Mouse (Mus musculus) hindbrain, embryonic 12.5 days (tissue): ENCODE measurements at regions not wholly inside any gene's neighbourhood (a gene's known extent, or its start where the extent isn't known, plus 50 kb on each side); places are given as distances from the start of the nearest gene placed in this dataset.
"Not testable (repeated sequence)": the region's sequence is repeated elsewhere in the genome, so short reads cannot be mapped to it uniquely, and the experiment has no call there.

Experiments
- ATAC-seq: fragments of 200-750 bp; cut with Nextera tagmentation; 2 replicates; pipeline ENCODE4 v1.8.0; 2017; ENCODE audit warnings: moderate TSS enrichment; ENCODE audit not compliant: low FRiP score
- H3K27ac ChIP-seq: fragments of 300-500 bp; sonication (generic); 2 replicates; pipeline ENCODE4 v1.5.1; 2016; ENCODE audit warnings: mild to moderate bottlenecking
- H3K27me3 ChIP-seq: fragments of 300-500 bp; sonication (generic); 2 replicates; pipeline ENCODE4 v1.6.1; 2016; ENCODE audit warnings: mild to moderate bottlenecking
- H3K36me3 ChIP-seq: fragments of 300-500 bp; sonication (generic); 2 replicates; pipeline ENCODE4 v1.6.1; 2016; ENCODE audit warnings: mild to moderate bottlenecking
- H3K4me1 ChIP-seq: fragments of 300-500 bp; sonication (generic); 2 replicates; pipeline ENCODE4 v1.6.1; 2016
- H3K4me2 ChIP-seq: fragments of 300-500 bp; sonication (generic); replicated peaks from 2 replicates; pipeline ENCODE4 v1.6.1; 2016; ENCODE audit warnings: mild to moderate bottlenecking
- H3K4me3 ChIP-seq: fragments of 300-500 bp; sonication (generic); 2 replicates; pipeline ENCODE4 v1.5.1; 2016; ENCODE audit warnings: mild to moderate bottlenecking
- H3K9ac ChIP-seq: fragments of 300-500 bp; sonication (generic); 2 replicates; pipeline ENCODE4 v1.6.1; 2016; ENCODE audit warnings: mild to moderate bottlenecking, moderate library complexity
- H3K9me3 ChIP-seq: fragments of 300-500 bp; sonication (generic); replicated peaks from 2 replicates; pipeline ENCODE4 v1.6.1; 2016; ENCODE audit warnings: mild to moderate bottlenecking
- WGBS: fragments of 180-500 bp; shearing (Covaris S2); methylation state at CpG from one replicate; pipeline ENCODE4 v1.1.7; 2016; 5-methylcytosine and 5-hydroxymethylcytosine counted together

DNA sequence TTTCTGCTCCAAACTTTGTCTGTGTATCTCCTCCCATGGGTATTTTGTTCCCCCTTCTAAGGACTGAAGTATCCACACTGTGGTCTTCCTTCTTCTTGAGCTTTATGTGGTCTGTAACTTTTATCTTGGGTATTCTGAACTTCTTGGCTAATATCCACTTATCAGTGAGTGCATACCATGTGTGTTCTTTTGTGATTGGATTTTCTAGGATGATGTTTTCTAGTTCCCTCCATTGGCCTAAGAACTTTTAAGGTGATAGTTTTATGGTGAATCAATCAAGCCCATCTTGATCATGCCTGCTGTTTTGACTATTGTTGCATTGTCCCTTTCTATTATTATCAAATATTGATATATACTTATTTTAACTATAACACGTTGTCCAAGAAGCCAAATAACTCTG is 779.4 kb upstream of the Tpm3-rs7 start:
- 77% methylated on average over 1 of the region's 1 CpGs for WGBS
- not testable (repeated sequence) for H3K4me2 ChIP-seq, ATAC-seq

DNA sequence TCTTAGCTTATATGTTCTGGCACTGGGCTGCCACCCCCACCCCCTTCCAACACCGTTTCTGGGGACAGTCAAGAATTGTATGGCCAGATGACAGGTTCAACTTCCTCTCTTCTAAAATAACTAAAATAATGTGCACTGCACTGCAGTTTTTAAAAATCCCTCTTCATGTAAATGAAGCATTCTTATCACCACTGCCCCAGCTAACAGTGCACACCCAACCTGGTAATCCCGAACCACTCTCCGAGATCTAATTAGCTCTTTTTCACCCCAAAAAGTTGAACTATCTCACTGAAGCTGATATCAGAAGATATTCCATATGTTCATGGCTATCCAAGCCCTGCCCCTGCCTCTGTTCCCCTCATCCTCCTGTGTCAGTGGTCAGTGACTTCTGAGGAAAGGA is 778.5 kb upstream of the Tpm3-rs7 start:
- H3K4me2 ChIP-seq: no peak overlapping the region
- ATAC-seq: no peak
- no peaks in the 10 kb centered on the region for H3K36me3 ChIP-seq
- no peak overlapping the region for H3K9ac ChIP-seq
- no peak overlapping the region for H3K4me3 ChIP-seq
- WGBS: 80% methylated on average over 3 of the region's 3 CpGs
- H3K4me1 ChIP-seq: no peaks in the 10 kb centered on the region
- H3K9me3 ChIP-seq: no peaks in the 10 kb centered on the region
- H3K27me3 ChIP-seq: no peaks in the 10 kb centered on the region
- H3K27ac ChIP-seq: no peak overlapping the region

More for the DNA sequence above, 779.4 kb upstream of the Tpm3-rs7 start:
- H3K9me3 ChIP-seq, H3K27me3 ChIP-seq, H3K4me1 ChIP-seq, H3K4me3 ChIP-seq, H3K36me3 ChIP-seq, H3K27ac ChIP-seq, H3K9ac ChIP-seq: not testable (repeated sequence)

DNA sequence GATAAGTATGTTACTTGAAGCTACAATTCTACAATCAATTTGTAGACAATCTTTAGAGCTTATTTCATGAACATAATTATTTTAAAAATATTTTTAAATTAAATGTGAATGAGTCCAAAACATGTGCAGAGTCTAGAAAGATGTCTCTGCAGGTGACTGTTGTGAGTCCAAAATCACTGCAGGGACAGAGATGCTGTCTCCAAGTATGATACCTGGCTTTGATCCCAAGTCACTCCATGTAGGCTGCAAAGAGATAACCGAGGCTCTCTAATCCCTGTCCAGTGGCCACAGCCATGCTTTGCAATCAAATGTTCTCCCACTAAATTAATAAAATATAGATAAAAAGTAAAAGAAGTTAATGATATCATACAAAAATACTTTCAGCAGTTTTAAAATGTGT is 772.1 kb upstream of the Tpm3-rs7 start:
- H3K27ac ChIP-seq: no peak overlapping the region
- no peaks in the 10 kb centered on the region for H3K4me1 ChIP-seq
- no peak overlapping the region for H3K9ac ChIP-seq
- no peak overlapping the region for H3K4me3 ChIP-seq
- no peaks in the 10 kb centered on the region for H3K36me3 ChIP-seq
- H3K4me2 ChIP-seq: no peak overlapping the region
- WGBS: 83% methylated on average over 1 of the region's 1 CpGs
- H3K27me3 ChIP-seq: no peaks in the 10 kb centered on the region
- no peaks in the 10 kb centered on the region for H3K9me3 ChIP-seq
- no peak for ATAC-seq

DNA sequence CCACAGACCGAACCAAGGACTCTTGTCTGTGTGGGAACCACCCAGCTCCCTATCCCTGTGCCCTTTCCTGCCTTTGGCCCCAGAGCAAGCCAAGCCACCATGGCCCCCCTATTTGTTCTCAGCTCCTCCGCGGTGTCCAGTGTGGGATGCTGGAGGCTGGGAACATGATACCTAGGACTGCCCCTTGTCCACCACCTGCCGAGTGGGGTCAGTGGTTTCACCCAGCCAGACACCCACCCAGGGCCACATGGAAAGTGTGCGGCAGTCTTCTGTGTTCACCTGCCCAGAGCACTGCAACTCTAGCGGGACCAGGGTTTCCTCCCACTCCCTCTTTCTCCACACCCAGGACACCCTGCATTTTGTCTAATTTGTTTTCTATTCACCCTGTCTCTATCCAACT is 765.6 kb upstream of the Tpm3-rs7 start:
- Histone ChIP-seq H3K36me3 (no peaks in the 10 kb centered on the region), H3K9me3 (no peaks in the 10 kb centered on the region), H3K9ac (no peak overlapping the region), H3K27me3 (no peaks in the 10 kb centered on the region), H3K27ac (no peak overlapping the region), H3K4me1 (no peaks in the 10 kb centered on the region), H3K4me2 (no peak overlapping the region), H3K4me3 (no peak overlapping the region)
- no peak for ATAC-seq
- 84% methylated on average over 6 of the region's 6 CpGs for WGBS

DNA sequence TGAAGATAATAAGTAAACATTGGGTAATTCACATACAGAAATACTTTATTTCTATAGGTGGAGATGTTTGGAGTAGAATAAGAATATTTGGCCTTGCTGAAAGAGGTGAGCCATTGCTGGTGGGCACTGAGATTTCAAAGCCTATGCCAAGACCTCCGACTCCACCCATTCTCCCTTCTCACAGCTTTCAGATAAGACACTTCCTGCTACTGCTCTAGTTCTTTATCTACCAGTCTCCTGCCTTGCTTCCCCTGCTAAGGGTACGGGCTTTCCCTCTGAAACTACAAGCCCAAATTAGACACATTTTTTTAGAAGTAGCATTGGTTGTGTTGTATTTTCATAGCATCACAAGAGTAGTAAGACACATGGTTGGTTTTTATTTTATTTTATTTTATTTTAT is 752.2 kb upstream of the Tpm3-rs7 start:
- no peaks in the 10 kb centered on the region for H3K9me3 ChIP-seq
- no peak overlapping the region for H3K4me3 ChIP-seq
- H3K9ac ChIP-seq: no peak overlapping the region
- WGBS: 92% methylated on average over 2 of the region's 2 CpGs
- H3K4me2 ChIP-seq: no peak overlapping the region
- no peaks in the 10 kb centered on the region for H3K36me3 ChIP-seq
- H3K27ac ChIP-seq: no peak overlapping the region
- H3K4me1 ChIP-seq: no peaks in the 10 kb centered on the region
- H3K27me3 ChIP-seq: no peaks in the 10 kb centered on the region
- no peak for ATAC-seq

DNA sequence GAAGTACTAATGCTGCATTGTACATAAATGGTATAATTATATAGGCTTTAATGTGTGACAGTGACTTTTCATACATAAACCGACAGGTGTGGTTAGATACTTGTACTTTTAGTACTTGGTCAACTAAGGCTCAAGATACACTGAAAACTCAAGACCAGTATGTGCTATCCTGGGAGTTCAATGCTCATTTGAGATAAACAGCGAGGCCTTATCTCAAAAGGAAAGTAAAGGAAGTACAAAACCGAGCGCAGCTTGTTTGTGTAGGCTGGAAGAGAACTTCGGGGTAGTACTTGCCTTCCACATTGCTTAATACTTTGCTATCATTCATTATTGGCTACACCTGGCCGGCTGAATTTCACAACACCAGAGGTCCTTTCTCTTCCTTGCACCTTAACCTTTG is 719.7 kb upstream of the Tpm3-rs7 start:
- no peaks in the 10 kb centered on the region for H3K9me3 ChIP-seq

DNA sequence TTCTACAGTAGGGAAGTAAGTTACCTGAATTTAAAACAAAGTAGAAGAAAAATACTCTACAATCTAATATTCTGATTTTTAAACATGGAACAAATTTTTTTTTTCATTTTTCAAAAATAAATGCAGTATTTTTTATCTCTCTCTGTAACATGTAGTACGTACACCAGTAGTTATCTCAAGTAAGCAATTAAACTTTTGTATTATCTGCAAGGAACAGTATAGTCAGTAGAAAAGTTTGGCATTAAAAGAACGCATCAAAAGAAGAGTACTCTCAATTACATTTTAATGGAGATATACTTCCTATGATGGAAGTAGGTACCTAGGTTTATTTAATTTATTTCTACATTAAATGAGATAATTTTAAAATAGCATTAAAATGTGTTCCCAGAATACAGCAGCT is 693.7 kb upstream of the Tpm3-rs7 start:
- no peak overlapping the region for H3K4me2 ChIP-seq
- H3K27me3 ChIP-seq: no peaks in the 10 kb centered on the region
- ATAC-seq: no peak
- H3K36me3 ChIP-seq: no peaks in the 10 kb centered on the region
- H3K4me3 ChIP-seq: no peak overlapping the region
- WGBS: 91% methylated on average over 2 of the region's 2 CpGs
- no peaks in the 10 kb centered on the region for H3K4me1 ChIP-seq
- H3K9ac ChIP-seq: no peak overlapping the region
- no peak overlapping the region for H3K27ac ChIP-seq
- H3K9me3 ChIP-seq: no peaks in the 10 kb centered on the region

More for the DNA sequence above, 719.7 kb upstream of the Tpm3-rs7 start:
- no peak for ATAC-seq
- H3K9ac ChIP-seq: no peak overlapping the region
- no peaks in the 10 kb centered on the region for H3K36me3 ChIP-seq
- H3K27ac ChIP-seq: no peak overlapping the region
- WGBS: 87% methylated on average over 6 of the region's 6 CpGs
- no peaks in the 10 kb centered on the region for H3K4me1 ChIP-seq
- H3K27me3 ChIP-seq: no peaks in the 10 kb centered on the region
- no peak overlapping the region for H3K4me3 ChIP-seq
- H3K4me2 ChIP-seq: no peak overlapping the region

DNA sequence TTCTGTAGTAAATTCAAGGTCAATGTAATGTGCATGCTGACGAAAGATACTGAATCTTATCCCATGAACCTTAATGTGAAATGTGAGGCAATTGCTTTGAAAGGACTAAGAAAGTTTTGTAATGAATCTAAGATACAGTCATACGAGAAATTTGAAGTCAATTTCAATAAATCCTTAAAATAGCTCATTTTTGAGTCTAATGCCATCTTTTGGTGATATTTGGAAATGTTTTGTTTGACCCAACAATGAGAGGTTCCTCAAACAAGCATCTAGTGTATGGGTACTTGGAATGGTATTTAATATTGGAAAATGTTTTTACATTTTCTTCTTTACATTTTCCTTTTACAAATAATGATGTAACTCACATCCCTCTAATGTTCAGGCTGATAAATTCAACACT is 656.8 kb upstream of the Tpm3-rs7 start:
- Histone ChIP-seq H3K4me2 (no peak overlapping the region), H3K9me3 (no peaks in the 10 kb centered on the region), H3K9ac (no peak overlapping the region), H3K4me3 (no peak overlapping the region), H3K27me3 (no peaks in the 10 kb centered on the region), H3K36me3 (no peaks in the 10 kb centered on the region), H3K27ac (no peak overlapping the region), H3K4me1 (no peaks in the 10 kb centered on the region)
- WGBS: 86% methylated on average over 2 of the region's 2 CpGs
- ATAC-seq: no peak

DNA sequence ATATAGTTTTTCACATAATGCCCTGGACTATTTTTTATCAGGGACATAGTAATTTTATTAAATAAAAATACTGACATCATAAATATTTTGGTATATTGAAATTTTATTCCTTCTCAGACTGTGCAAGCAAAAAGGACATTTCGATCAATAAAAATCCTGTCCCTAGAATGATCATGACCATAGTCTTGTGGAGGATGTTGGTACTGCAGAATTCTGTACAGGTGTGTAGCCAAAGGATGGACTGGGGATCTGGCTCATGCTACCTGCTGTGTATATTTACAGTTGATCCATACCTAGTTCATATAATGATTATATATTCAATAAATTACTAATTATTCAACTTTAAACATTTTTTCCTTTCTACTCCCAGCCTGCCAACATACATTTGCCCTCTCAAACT is 654.6 kb upstream of the Tpm3-rs7 start:
- Histone ChIP-seq H3K9ac (no peak overlapping the region), H3K36me3 (no peaks in the 10 kb centered on the region), H3K4me1 (no peaks in the 10 kb centered on the region), H3K9me3 (no peaks in the 10 kb centered on the region), H3K27me3 (no peaks in the 10 kb centered on the region), H3K4me2 (no peak overlapping the region), H3K27ac (no peak overlapping the region), H3K4me3 (no peak overlapping the region)
- ATAC-seq: no peak
- 97% methylated on average over 1 of the region's 1 CpGs for WGBS

DNA sequence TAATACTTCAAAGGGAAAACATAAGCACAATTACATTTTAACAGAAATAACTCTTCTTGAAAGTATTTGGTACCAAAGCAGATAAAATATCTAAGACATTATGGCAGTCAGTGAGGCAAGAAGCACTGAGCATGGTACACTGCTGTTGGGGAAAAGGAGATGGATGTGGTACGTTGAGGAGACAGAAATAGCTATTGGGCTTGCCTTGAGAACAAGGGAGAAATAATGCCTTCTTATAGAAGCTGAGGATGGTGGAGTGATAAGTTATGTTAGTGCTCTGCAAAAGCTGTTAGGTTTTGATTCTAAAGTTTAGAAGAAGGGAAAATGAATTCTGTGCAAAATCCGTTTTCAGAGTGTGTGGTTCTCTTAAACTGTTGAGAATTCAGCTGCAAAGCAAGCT is 633.7 kb upstream of the Tpm3-rs7 start:
- Histone ChIP-seq H3K4me1 (no peaks in the 10 kb centered on the region), H3K27ac (no peak overlapping the region), H3K9me3 (no peaks in the 10 kb centered on the region), H3K4me2 (no peak overlapping the region), H3K36me3 (no peaks in the 10 kb centered on the region), H3K9ac (no peak overlapping the region), H3K27me3 (no peaks in the 10 kb centered on the region), H3K4me3 (no peak overlapping the region)
- 61% methylated on average over 2 of the region's 2 CpGs for whole genome bisulfite sequencing
- ATAC-seq: no peak

DNA sequence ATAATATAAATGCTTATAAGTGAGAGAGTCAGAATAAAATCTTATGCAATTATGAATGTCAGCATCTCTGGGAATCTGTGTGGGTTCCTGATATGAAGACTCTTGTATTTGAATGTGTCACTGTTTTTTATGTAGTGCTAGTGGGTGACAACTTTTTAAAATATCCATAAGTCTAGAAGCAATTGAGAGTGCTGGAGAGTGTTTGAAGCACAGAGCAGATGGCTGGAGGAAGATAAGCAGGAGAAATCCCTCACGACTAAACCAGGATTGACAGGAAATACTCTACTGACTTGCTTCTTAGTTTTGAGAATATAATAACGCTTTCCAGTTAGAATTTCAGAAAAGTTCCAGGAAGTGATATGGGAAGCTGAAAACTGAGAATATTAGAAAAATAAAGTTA is 628.4 kb upstream of the Tpm3-rs7 start:
- H3K9ac ChIP-seq: no peak overlapping the region
- no peaks in the 10 kb centered on the region for H3K36me3 ChIP-seq
- 73% methylated on average over 2 of the region's 2 CpGs for WGBS
- no peaks in the 10 kb centered on the region for H3K4me1 ChIP-seq
- no peaks in the 10 kb centered on the region for H3K27me3 ChIP-seq
- no peak overlapping the region for H3K27ac ChIP-seq
- ATAC-seq: no peak
- no peaks in the 10 kb centered on the region for H3K9me3 ChIP-seq
- no peak overlapping the region for H3K4me2 ChIP-seq
- H3K4me3 ChIP-seq: no peak overlapping the region

DNA sequence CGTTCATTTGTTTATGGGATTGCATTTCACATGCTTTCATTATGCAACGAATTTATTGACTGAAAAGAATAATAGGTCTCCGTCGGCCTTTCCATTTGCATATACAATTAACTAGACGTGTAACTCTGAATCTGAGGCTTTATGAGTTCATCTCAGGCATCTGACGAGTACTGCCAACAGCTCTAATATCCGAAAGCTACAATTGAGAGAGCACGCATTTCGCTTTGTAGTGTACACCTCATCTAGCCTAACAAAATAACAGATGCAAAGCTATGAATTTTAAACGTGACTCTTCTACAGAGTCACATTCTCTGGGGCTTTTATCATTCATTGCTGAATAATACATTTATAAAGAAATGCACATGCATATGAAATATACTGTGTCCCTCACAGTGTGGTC is 594.9 kb upstream of the Tpm3-rs7 start:
- no peaks in the 10 kb centered on the region for H3K27me3 ChIP-seq
- no peak overlapping the region for H3K4me3 ChIP-seq
- no peak overlapping the region for H3K9ac ChIP-seq
- no peak overlapping the region for H3K27ac ChIP-seq
- H3K4me2 ChIP-seq: no peak overlapping the region
- 0 out of 2 replicates have a peak, but pooled peaks have one; percentile 58 for ATAC-seq
- no peaks in the 10 kb centered on the region for H3K9me3 ChIP-seq
- H3K4me1 ChIP-seq: no peaks in the 10 kb centered on the region
- no peaks in the 10 kb centered on the region for H3K36me3 ChIP-seq
- 67% methylated on average over 10 of the region's 10 CpGs for WGBS
